Mouse (Mus musculus): ENCODE results near the gene Syt1.

- TF ChIP-seq CTCF (IDR thresholded peaks at IDR 0.05; ENCODE audit: extremely low read depth, insufficient read depth, low read length): no peak
- TF ChIP-seq POLR2A (IDR thresholded peaks at IDR 0.05; ENCODE audit: extremely low read depth, insufficient read depth, low read length): no peak
Measured at GRCm38 (mm10) chr10:108874687-108875086, 136.1 kb downstream of the Syt1 start.

All from cortical plate, adult 2 months (tissue).